Mouse (Mus musculus) regulatory T cell (primary cell): ENCODE measurements around the gene Med29.

Experiments
- in situ Hi-C: fragments of 300-600 bp; cut with MboI, MseI; formaldehyde crosslinking; loops from one replicate; pipeline ENCODE4 v1.15.1; 2025; ENCODE audit warnings: high pct_unique_total_duplicates

The Med29 gene

GRCm38 (mm10) chr7:28356981-28357380, 35.5 kb downstream of the Med29 start:
- in situ Hi-C loops: no loop called here

- in situ Hi-C loops: no loop called here
Measured at GRCm38 (mm10) chr7:28355221-28355620, 37.3 kb downstream of the Med29 start.

- in situ Hi-C loops: no loop called here
Measured at GRCm38 (mm10) chr7:28354596-28354995, 37.9 kb downstream of the Med29 start.

GRCm38 (mm10) chr7:28354113-28354581, 38.4 kb downstream of the Med29 start:
- in situ Hi-C loops: no loop called here

GRCm38 (mm10) chr7:28353267-28353666, 39.2 kb downstream of the Med29 start:
- in situ Hi-C loops: no loop called here

- in situ Hi-C loops: no loop called here
Measured at GRCm38 (mm10) chr7:28351676-28352191, 40.8 kb downstream of the Med29 start.

GRCm38 (mm10) chr7:28350155-28350883, 42.2 kb downstream of the Med29 start, which contains the start of gene Rps16:
Gene Rps16, plus strand, starts transcription at chr7:28350652.
- in situ Hi-C loops: no loop called here

- in situ Hi-C loops: no loop called here
Measured at GRCm38 (mm10) chr7:28348601-28349000, 43.9 kb downstream of the Med29 start.

- in situ Hi-C loops: no loop called here
Measured at GRCm38 (mm10) chr7:28347746-28348145, 44.8 kb downstream of the Med29 start.

GRCm38 (mm10) chr7:28344637-28345036, 47.9 kb downstream of the Med29 start:
- in situ Hi-C loops: no loop called here

- in situ Hi-C loops: no loop called here
Measured at GRCm38 (mm10) chr7:28341381-28341780, 51.1 kb downstream of the Med29 start.

- in situ Hi-C loops: no loop called here
Measured at GRCm38 (mm10) chr7:28339213-28339917, 53.1 kb downstream of the Med29 start.

GRCm38 (mm10) chr7:28338108-28338998, 54.2 kb downstream of the Med29 start, which contains the start of gene Supt5:
Gene Supt5, minus strand, starts transcription at chr7:28338746.
- in situ Hi-C loops: no loop called here
